Comparison of ENCODE assay signal across 24 mouse cellular contexts in genomic region chr11:71697017-71697416, GRCm38 (mm10). TPM values are rescaled to one million over a fixed set of nuclear protein-coding genes. Genes with fewer than 3 reads are reported as not detected.
A peak's percentile ranks its signal among the peaks of the same experiment; 100 is the strongest.
DNase-seq lines count a peak whose midpoint lies in the region; ATAC-seq and TF ChIP-seq lines count a peak whose summit lies in the region.
"Had no signal": no experiment of that assay in that cellular context is flagged by ENCODE, and none has a peak within 500 bp of the region (broad histone marks: within the 10 kb centered on the region; RNA-seq: fewer than 3 reads in every experiment).

No protein-coding gene starts in this region.

- no peak for ATAC-seq in heart, embryonic 11.5 days (replicated peaks; ENCODE audit: insufficient number of reproducible peaks, low FRiP score, low TSS enrichment)
- no peak for ATAC-seq in lung, embryonic 14.5 days (ENCODE audit: insufficient read depth)
- ATAC-seq: forebrain, embryonic 13.5 days; inflammation-experienced regulatory T-cells, adult 6 months; midbrain, embryonic 15.5 days had no signal

- H3K4me2 ChIP-seq in heart, embryonic 11.5 days: no peak overlapping the region
- H3K4me2 ChIP-seq in lung, embryonic 14.5 days: no peak overlapping the region
- H3K4me2 ChIP-seq in myocyte (ENCODE audit: low read depth): peak overlapping the region; percentile 26
- H3K4me2 ChIP-seq: forebrain, embryonic 13.5 days; hindbrain, embryonic 12.5 days; liver, embryonic 11.5 days; lung, embryonic 15.5 days; midbrain, embryonic 15.5 days; neural tube, embryonic 15.5 days had no signal

- no peaks in the 10 kb centered on the region for H3K79me2 ChIP-seq in myocyte (ENCODE audit: control insufficient read depth, insufficient read depth)

- H3ac ChIP-seq in myocyte (ENCODE audit: control insufficient read depth, insufficient read length): no peak overlapping the region

- WGBS in heart, embryonic 11.5 days (ENCODE audit: insufficient replicate concordance): 29% methylated on average over 3 of the region's 3 CpGs
- 31% methylated on average over 3 of the region's 3 CpGs for WGBS in lung, embryonic 14.5 days

- no peak for TF ChIP-seq POLR2A in myocyte (IDR thresholded peaks at IDR 0.05; ENCODE audit: insufficient read length, low read depth)

- H3K9ac ChIP-seq in heart, embryonic 11.5 days (ENCODE audit: low read depth, low read length): no peak overlapping the region
- no peak overlapping the region for H3K9ac ChIP-seq in lung, embryonic 14.5 days
- H3K9ac ChIP-seq: forebrain, embryonic 13.5 days; hindbrain, embryonic 12.5 days; lung, embryonic 15.5 days; midbrain, embryonic 15.5 days; neural tube, embryonic 15.5 days had no signal

- no peaks in the 10 kb centered on the region for H3K27me3 ChIP-seq in heart, embryonic 11.5 days (ENCODE audit: control insufficient read depth, insufficient read depth, low read length)
- no peaks in the 10 kb centered on the region for H3K27me3 ChIP-seq in lung, embryonic 14.5 days (ENCODE audit: insufficient read depth, low read length)
- no peaks in the 10 kb centered on the region for H3K27me3 ChIP-seq in myocyte (ENCODE audit: control insufficient read depth, insufficient read depth, insufficient read length)
- H3K27me3 ChIP-seq: forebrain, embryonic 13.5 days; hindbrain, embryonic 12.5 days; lung, embryonic 15.5 days; midbrain, embryonic 15.5 days; neural tube, embryonic 15.5 days had no signal

- no peak overlapping the region for H3K27ac ChIP-seq in heart, embryonic 11.5 days (ENCODE audit: low read depth, low read length)
- H3K27ac ChIP-seq in lung, embryonic 14.5 days (ENCODE audit: low read depth): no peak overlapping the region
- H3K27ac ChIP-seq: forebrain, embryonic 13.5 days; hindbrain, embryonic 12.5 days; lung, embryonic 15.5 days; midbrain, embryonic 15.5 days; neural tube, embryonic 15.5 days had no signal

- H3K4me1 ChIP-seq in heart, embryonic 11.5 days (ENCODE audit: control insufficient read depth, insufficient read depth, low read length): no peaks in the 10 kb centered on the region
- H3K4me1 ChIP-seq in lung, embryonic 14.5 days (ENCODE audit: insufficient read depth): no peaks in the 10 kb centered on the region
- H3K4me1 ChIP-seq: forebrain, embryonic 13.5 days; hindbrain, embryonic 12.5 days; lung, embryonic 15.5 days; midbrain, embryonic 15.5 days; neural tube, embryonic 15.5 days had no signal

- intact Hi-C loops in heart, postnatal 10 days (cut with DNase I): no loop called here

- no peaks in the 10 kb centered on the region for H3K9me3 ChIP-seq in heart, embryonic 11.5 days (replicated peaks; ENCODE audit: control insufficient read depth, low read length)
- H3K9me3 ChIP-seq in lung, embryonic 14.5 days (ENCODE audit: low read depth, low read length): no peaks in the 10 kb centered on the region
- H3K9me3 ChIP-seq: forebrain, embryonic 13.5 days; hindbrain, embryonic 12.5 days; lung, embryonic 15.5 days; midbrain, embryonic 15.5 days; neural tube, embryonic 15.5 days had no signal

- H3K4me3 ChIP-seq in heart, embryonic 11.5 days (ENCODE audit: low read depth, low read length): no peak overlapping the region
- H3K4me3 ChIP-seq in lung, embryonic 14.5 days (ENCODE audit: low read depth, low read length): no peak overlapping the region
- H3K4me3 ChIP-seq in myocyte: no peak overlapping the region
- H3K4me3 ChIP-seq: erythroblast, embryonic 14.5 days; forebrain, embryonic 13.5 days; hindbrain, embryonic 12.5 days; lung, embryonic 15.5 days; midbrain, embryonic 15.5 days; neural tube, embryonic 15.5 days had no signal

- peak; percentile 3 for DNase-seq in embryo, embryonic 9.5 days (ENCODE audit: extremely low spot score)
- no peak for DNase-seq in embryo, embryonic 11 days
- peak; percentile 3 to 5 for DNase-seq in heart, postnatal 10 days
- DNase-seq in lung, embryonic 14.5 days: peak; percentile 2
- DNase-seq in adrenal gland, postnatal 25 days: no peak
- DNase-seq in cerebellum, adult 9-10 months: no peak
- DNase-seq: adrenal gland, adult 2 months; cerebellum, postnatal 10 days; gastrocnemius, postnatal 14 days; right cerebral cortex, postnatal 25 days; thymus, adult 18-20 months; thymus, postnatal 4 days had no signal

- TF ChIP-seq CTCF in lung, embryonic 14.5 days (IDR thresholded peaks at IDR 0.05; ENCODE audit: low read depth): no peak

- H3K36me3 ChIP-seq in heart, embryonic 11.5 days (ENCODE audit: control insufficient read depth, insufficient read depth, low read length): no peaks in the 10 kb centered on the region
- H3K36me3 ChIP-seq in lung, embryonic 14.5 days (ENCODE audit: insufficient read depth): no peaks in the 10 kb centered on the region
- no peaks in the 10 kb centered on the region for H3K36me3 ChIP-seq in myocyte (ENCODE audit: control insufficient read depth, insufficient read depth)
- H3K36me3 ChIP-seq: hindbrain, embryonic 12.5 days; lung, embryonic 15.5 days; midbrain, embryonic 15.5 days; neural tube, embryonic 15.5 days had no signal

TF ChIP-seq in myocyte, 11 proteins besides CTCF, POLR2A, EP300 and RAD21:
- TF ChIP-seq CEBPB (IDR thresholded peaks at IDR 0.05; ENCODE audit: insufficient read depth, poor library complexity, severe bottlenecking) (no peak), REST (IDR thresholded peaks at IDR 0.05; ENCODE audit: insufficient read depth, insufficient read length) (no peak), MYOG (IDR thresholded peaks at IDR 0.05; ENCODE audit: control insufficient read depth in 1 of 3, insufficient read depth in 1 of 3, insufficient read length in 2 of 3, low read depth in 2 of 3) (no peak), TCF3 (IDR thresholded peaks at IDR 0.05; ENCODE audit: insufficient read length, low read depth) (no peak)

RNA-seq across cellular contexts. Expression of gene Wscd1, which starts 52.7 kb away (rescaled TPM):
- total RNA-seq in heart, postnatal 10 days (2021): 10 to 100 TPM; 12.2 to 13.0 TPM
- polyA plus RNA-seq in heart, embryonic 11.5 days (2014; fragmentation: Nextera tagmentation; extraction: Ambion mirVana): 1.8 and 1.9 TPM in 2 replicates
- 7.1 and 7.5 TPM in 2 replicates for polyA plus RNA-seq in lung, embryonic 14.5 days (2014; fragmentation: Nextera tagmentation; extraction: Ambion mirVana)
- 0.01 TPM for polyA plus RNA-seq in myocyte (2012; fragmentation: generic; extraction: Trizol)
- total RNA-seq in adrenal gland, postnatal 25 days (2021): 7.3 and 8.7 TPM in 2 replicates
- total RNA-seq: CH12.LX; megakaryocyte-erythroid progenitor cell, adult 5-6 weeks had no signal
- polyA plus RNA-seq: inflammation-experienced regulatory T-cells, adult 6 months had no signal

Comparison
In these comparisons a context has a peak if more than half of its experiments do, and no peak if none do; other contexts are left out.
1. DNase-seq: peak in embryo, embryonic 9.5 days (single experiment), heart, postnatal 10 days (2 of 2) and lung, embryonic 14.5 days (single experiment); none in embryo, embryonic 11 days (single experiment), adrenal gland, postnatal 25 days (single experiment) and cerebellum, adult 9-10 months (single experiment).